Mouse (Mus musculus) kidney, adult 2 months (tissue): ENCODE measurements around the gene Pla2g4c.

ENCODE experiments used
- CTCF ChIP-seq: fragments of 200-500 bp; conservative IDR thresholded peaks from 2 replicates; pipeline ENCODE4 v1.5.1; 2011; ENCODE audit warnings: low read depth, mild to moderate bottlenecking, control low read depth, low read length, moderate library complexity, mixed read lengths; ENCODE audit not compliant: insufficient read depth, insufficient read length
- POLR2A ChIP-seq: fragments of 200-500 bp; IDR thresholded peaks from one replicate; pipeline ENCODE4 v1.6.1; 2011; ENCODE audit warnings: low read depth, low read length, control low read depth

DNA sequence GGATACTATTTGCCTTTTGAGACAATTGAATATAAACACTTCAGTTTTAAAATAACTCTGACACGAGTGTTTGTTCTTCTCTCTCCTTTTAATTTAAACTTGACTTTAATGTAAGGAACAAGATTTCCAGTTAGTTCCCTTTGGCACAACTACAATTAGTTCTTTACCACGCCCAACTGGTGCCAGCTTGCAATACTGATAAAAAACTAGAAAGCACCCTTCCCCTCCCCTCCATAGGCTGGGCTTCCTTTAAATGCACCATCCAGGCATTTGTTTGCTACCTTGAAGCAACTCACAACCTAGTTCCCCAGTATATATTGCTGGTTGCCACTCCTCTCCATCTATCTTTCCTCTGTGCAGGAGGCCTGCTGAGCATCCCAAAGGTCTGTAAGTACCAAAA lies at the start of gene Pla2g4c:
- TF ChIP-seq CTCF (no peak), POLR2A (no peak)
